Mouse (Mus musculus) embryonic stem cell, embryonic (primary cell): ENCODE measurements around the gene Zdbf2.

Experiments used
- CTCF ChIA-PET, 4 experiments: fragments of 300-600 bp in 2 of 4; fragments of 350-600 bp in 2 of 4; sonication (Branson Sonifier 250); formaldehyde crosslinking; loops; one replicate each; lab custom pipeline; 2022; ENCODE audit warnings: inconsistent platforms in 2 of 4; lab: Charles Lee
- POLR2A ChIA-PET, 4 experiments: fragments of 300-600 bp in 2 of 4; fragments of 350-600 bp in 2 of 4; sonication (Branson Sonifier 250); formaldehyde crosslinking; loops; one replicate each; lab custom pipeline; 2022; ENCODE audit warnings: antibody characterized with exemption in 4 of 4, inconsistent platforms in 1 of 4; lab: Charles Lee

Gene Zdbf2

DNA sequence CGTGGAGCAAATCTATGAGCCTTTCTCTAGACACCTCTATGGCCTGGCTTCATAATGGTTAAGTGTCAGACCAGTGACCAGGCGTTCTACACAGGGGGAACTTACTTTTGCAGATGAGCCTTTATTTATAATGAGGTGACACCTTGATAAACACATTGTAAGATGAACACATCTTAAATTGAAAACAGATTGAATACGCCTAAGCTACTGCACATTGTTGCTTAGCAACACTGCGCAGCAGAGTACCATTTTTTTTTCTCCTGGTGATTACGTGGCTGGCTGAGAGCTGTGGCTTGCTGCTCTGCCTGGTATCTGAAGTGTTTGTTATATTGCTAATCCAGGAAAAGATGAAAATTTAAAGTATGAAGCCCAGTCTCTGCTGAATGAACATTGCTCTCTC, 17.0 kb upstream of the Zdbf2 start:
- ChIA-PET CTCF (interaction anchor here in 2 of 4 experiments (0.7 to 1.0 kb wide), 2 partner anchors 15 to 53 kb away, joined by 3 to 4 read pairs; no protein-coding TSS in a partner anchor), POLR2A (interaction anchor here (0.6 to 5.6 kb wide), 13 partner anchors 8 to 105 kb away, joined by 3 to 18 read pairs (median 5); partner anchors contain the start of gene Zdbf2 (in 1 of the 4))

DNA sequence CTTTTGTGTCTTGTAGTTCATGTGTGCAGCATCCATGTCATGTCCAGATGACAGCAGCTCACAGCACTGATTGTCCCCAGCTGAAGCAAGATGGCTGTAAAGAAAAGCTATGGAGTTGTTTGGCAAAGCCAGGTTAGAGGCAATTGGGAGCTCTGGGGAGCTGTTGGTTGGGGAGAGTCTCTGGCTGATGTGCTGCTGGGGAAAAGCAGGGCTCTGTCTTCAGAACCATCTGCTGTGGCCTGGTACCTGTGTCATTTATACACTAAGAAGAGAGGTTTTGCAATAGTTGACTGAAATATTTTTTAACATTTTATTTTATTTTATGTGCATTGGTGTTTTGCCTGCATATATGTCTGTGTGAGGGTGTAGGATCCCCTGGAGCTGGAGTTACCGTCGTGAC, 14.6 kb upstream of the Zdbf2 start:
- ChIA-PET CTCF (no interaction called here), POLR2A (interaction anchor here in 1 of 4 experiments (0.9 to 2.1 kb wide), 6 partner anchors 9 to 39 kb away, joined by 3 to 9 read pairs (median 3); no protein-coding TSS in a partner anchor)

DNA sequence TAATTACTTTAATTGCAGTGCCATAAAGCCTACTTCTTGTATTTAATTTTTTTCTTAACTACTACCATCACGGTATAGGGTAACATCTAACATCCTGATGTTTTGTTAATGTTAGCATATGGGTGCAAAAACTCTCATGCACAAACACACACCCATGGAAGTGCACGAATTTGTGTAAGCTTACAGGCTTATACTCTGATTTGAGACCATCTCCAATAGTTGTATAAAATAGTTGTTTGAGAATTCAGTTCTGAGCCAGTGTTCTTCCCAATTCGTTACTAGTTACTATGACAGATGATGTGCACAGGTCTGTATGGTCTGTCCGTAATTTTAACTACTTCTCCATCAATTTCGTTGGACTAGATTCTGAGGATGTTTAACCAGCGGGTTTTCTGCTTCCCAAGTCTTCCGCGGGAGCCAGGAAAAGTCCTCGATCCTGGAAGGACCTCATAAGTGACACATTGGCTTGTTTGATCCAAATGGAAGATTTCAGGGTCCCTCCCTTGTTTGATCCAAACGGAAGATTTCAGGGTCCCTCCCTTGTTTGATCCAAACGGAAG, 13.7 kb upstream of the Zdbf2 start:
- ChIA-PET CTCF (no interaction called here), POLR2A (interaction anchor here in 1 of 4 experiments (1.5 to 6.8 kb wide), 5 partner anchors 7 to 40 kb away, joined by 3 to 47 read pairs (median 9); partner anchors contain the start of gene Zdbf2)

DNA sequence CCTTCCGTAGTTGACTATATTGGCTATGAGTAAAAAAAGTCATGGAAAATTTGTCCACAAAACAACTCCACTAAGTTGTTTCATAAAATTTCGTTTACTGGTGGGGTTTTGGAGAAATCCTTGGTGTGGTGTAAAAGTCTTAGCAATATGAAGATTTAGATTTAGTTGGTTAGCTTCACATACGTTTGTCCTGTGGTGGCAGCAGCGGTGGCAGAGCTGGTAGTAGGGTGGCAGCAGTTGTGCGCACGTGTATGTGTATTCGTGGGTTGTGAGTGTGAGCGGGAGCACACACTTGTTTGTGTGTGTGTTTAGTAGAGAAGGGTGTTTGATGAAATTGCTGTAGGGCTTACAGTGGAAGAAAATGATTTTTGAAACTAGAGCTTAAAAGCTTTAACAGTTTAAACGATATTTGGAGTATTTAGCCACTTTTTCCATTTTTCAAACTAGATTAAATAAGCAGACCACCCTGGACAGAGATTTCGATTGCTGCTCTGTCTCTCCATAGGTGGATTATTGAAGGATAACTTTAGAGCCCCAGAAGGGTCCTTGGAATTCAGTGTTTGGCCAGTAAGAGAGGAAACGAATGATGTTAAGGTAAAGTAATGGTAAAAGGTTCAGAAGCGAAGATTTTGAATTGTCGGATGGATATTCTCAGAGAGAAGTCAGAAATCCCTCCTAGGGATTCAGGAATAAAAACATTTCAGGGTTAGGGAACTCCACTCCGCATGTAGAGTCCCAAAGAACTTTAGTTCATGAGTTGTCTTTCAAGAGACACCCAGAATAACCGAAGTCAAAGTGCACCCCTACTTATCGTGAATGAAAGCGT, 12.9 kb upstream of the Zdbf2 start:
- CTCF ChIA-PET = interaction anchor here in 1 of 4 experiments (1.2 kb wide), 1 partner anchor 8 kb away, joined by 4 read pairs; no protein-coding TSS in a partner anchor
- POLR2A ChIA-PET = interaction anchor here in 1 of 4 experiments (1.1 to 6.8 kb wide), 8 partner anchors 8 to 80 kb away, joined by 3 to 47 read pairs (median 6); partner anchors contain the start of gene Zdbf2

DNA sequence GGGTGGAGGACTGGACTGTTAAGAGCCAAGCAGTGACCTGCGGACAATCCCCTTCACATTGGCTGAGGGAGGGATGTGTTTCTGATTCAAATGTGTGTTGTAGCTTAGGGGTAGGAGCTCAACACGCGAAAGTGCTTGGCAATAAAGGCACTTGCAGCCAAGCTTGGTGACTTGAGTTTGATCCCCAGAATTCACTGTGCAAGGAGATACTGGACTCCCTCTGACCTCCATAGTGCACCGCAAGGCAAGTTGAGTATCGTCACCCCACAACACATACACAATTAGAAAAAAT, 12.4 kb upstream of the Zdbf2 start:
- ChIA-PET POLR2A (interaction anchor here in 2 of 4 experiments (1.0 to 6.8 kb wide), 8 partner anchors 8 to 80 kb away, joined by 3 to 47 read pairs (median 6); partner anchors contain the start of gene Zdbf2 (in 1 of the 2)), CTCF (interaction anchor here in 1 of 4 experiments (1.2 kb wide), 1 partner anchor 8 kb away, joined by 4 read pairs; no protein-coding TSS in a partner anchor)

DNA sequence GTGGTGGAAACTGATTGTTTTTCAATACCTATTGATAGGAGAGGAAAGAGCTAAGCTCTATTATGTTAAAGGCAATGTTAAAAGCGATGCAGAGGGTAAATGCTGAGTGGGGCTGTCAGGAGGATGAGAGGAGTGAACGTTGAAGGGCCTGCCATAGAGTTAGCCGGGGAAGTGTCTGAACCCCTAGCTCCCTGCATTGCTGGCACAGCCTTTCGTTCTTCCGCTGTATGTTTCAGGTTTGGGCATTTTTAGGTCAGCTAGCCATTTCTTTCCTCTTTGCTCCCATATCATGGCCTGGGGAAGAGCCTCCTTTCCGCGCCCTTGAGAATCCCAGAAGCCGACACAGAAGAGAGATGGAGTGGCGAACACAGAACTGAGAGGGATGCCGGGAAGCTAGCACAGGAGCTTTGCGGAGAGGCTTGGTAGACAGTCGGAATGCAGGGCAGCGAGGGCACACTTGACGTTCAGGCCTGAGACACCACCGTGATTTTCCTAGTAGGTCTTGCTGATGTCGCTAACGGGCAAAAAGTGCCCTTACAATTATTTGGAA, 11.9 kb upstream of the Zdbf2 start:
- ChIA-PET POLR2A (interaction anchor here in 2 of 4 experiments (1.0 to 6.8 kb wide), 8 partner anchors 9 to 81 kb away, joined by 3 to 47 read pairs (median 6); partner anchors contain the start of gene Zdbf2 (in 1 of the 2)), CTCF (interaction anchor here in 1 of 4 experiments (1.2 kb wide), 1 partner anchor 9 kb away, joined by 4 read pairs; no protein-coding TSS in a partner anchor)

DNA sequence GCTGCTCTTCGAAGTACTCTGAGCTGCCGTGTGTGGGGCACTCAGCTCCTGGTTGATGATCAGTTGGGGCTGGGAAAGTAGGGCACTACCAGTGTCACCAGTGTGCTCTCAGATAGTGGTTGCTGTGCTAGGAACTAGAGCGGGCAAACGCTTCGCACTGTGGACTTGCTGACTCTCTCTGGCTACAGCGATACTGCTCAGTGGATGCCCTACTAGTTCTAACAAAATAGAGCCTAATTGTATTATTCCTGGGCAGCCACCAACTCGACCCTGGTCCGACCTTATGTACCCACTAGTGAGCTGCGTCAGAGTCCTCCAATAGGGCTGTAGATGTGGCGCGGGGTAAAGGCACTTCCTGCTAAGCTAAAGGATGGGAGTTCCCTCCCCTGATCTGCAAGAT, 9.4 kb upstream of the Zdbf2 start:
- ChIA-PET CTCF (interaction anchor here in 2 of 4 experiments (0.5 to 0.9 kb wide), 3 partner anchors 11 to 105 kb away, joined by 3 read pairs; no protein-coding TSS in a partner anchor), POLR2A (interaction anchor here in 2 of 4 experiments (0.6 to 6.8 kb wide), 7 partner anchors 8 to 150 kb away, joined by 3 to 47 read pairs (median 4); partner anchors contain the start of gene Zdbf2 (in 1 of the 2))

DNA sequence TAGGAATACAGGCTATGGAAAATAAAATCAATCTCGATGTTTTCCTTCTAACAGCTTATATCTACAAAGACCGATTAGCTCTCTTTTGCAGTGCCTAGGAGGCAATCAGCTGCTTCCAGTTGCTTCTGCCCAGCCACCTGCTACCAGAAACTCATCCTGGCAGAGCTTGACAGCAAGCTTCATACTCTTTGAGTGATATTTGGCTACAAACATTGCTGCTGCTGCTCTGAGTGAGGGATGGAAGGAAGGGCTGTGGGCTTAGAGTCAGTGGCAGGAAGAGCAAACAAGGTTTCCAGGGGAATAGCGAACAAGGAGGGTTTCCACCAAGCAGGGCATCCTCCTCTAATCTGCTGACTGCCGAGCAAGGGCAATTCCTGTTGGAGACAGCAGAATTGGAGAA, 7.6 kb upstream of the Zdbf2 start:
- ChIA-PET CTCF (interaction anchor here in 1 of 4 experiments (0.8 kb wide), 1 partner anchor 85 kb away, joined by 3 read pairs; no protein-coding TSS in a partner anchor), POLR2A (interaction anchor here in 2 of 4 experiments (1.4 to 6.8 kb wide), 5 partner anchors 8 to 83 kb away, joined by 4 to 47 read pairs (median 5); partner anchors contain the start of gene Zdbf2 (in 1 of the 2))

DNA sequence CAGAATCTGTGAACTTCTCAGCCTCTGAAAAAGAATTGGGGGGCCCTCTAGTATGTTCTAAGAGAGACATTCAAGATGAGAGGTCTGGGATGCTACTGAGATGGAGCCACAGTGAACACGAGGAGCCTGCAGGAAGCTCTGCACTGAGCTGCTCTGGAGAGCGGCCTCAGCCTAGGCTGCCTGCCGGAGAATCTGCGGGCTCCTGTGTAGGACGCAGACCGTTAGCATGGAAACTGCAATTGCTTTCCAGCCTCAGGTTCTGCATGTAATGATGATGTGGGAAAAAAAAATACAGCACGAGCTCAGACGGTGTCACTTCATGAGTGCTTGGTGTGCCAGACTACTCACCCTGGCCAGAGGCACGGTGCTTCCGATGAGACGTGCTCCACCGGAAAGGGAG, 6.9 kb upstream of the Zdbf2 start:
- CTCF ChIA-PET = interaction anchor here in 1 of 4 experiments (0.8 kb wide), 1 partner anchor 85 kb away, joined by 3 read pairs; no protein-coding TSS in a partner anchor
- POLR2A ChIA-PET = interaction anchor here in 2 of 4 experiments (1.1 to 2.7 kb wide), 5 partner anchors 9 to 43 kb away, joined by 3 to 21 read pairs (median 5); no protein-coding TSS in a partner anchor

DNA sequence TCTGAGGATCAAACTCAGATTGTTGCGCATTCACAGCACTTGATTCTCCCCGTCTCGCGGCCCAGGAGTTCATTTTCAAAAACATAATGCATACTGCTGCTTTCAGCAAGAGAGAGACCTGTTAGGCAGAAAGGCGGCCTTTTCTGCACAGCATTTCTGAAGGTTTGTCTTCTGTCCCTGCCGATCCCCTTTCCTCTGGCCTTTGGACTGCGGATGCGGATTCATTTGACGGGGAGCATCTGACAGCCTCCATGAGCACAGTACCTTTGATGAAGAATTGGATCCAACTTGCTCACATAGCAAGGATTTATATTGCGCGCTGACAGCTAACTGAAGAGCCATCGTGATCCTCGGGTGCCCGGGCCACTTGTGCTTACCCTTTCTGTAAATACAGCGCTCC, 6.3 kb upstream of the Zdbf2 start:
- CTCF ChIA-PET = no interaction called here
- POLR2A ChIA-PET = interaction anchor here in 2 of 4 experiments (1.1 to 2.7 kb wide), 4 partner anchors 10 to 44 kb away, joined by 3 to 21 read pairs (median 5); no protein-coding TSS in a partner anchor

DNA sequence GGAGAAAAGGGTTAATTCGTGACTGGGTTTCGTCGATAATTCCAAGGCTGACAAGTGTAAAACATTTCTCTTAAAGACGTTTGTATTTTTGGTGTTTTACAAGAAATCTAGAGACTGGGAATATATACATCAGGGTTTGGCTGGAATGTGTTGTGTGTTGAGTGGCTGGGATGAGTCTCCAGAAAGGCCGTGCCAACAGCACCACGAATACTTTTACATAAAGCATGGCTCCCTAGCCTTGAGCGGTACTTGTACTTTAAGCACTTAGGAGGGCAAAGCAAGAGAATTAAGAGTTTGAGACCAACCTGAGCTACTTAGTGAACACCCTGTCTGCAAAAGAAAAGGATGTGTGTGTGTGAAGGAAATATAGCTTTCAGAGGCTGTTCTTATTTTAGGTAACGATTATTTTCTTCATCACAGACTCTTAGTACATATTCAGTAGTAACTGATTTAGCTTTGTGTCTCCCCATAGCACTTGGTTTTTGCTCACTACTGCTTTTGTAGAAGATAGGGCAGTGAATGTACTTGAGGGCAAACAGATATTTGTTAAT, 865 bp upstream of the Zdbf2 start:
- CTCF ChIA-PET = interaction anchor here (0.6 to 1.0 kb wide), 6 partner anchors 27 to 90 kb away, joined by 3 to 6 read pairs (median 4); no protein-coding TSS in a partner anchor
- POLR2A ChIA-PET = interaction anchor here (0.6 to 4.1 kb wide), 11 partner anchors 10 to 168 kb away, joined by 3 to 54 read pairs (median 4); partner anchors contain the start of gene Gpr1 (in 1 of the 4)

DNA sequence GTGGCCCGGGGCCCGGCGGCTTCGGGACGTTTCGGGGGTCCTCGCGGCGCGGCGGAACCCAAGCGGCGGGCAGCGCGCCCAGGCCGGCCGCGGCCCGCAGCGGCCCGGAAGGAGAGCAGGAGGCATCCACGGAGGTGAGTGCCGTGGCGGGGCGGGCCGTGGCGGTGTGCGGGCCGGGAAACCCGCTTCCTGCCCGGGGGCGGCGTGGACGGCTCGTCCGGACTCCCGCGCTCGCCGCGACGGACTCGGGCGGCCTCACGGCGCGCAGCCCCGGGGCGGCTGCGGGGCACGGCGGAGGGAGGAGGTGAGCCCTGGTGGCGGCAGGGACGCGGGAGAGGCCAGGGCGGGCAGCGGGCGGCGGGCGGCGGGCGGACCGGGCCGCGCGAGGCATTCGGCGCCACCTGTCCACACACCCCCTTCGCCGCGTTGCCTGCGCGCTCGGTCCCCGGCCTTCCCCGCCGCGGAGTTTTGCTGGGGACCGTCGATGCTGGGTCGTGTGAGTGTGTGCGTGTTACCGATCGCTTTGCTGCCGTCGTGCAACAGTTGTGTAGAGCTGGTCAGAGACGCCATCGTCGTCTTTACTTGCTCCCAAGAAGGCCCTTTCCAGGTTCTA, 380 bp downstream of the Zdbf2 start:
- CTCF ChIA-PET = no interaction called here

DNA sequence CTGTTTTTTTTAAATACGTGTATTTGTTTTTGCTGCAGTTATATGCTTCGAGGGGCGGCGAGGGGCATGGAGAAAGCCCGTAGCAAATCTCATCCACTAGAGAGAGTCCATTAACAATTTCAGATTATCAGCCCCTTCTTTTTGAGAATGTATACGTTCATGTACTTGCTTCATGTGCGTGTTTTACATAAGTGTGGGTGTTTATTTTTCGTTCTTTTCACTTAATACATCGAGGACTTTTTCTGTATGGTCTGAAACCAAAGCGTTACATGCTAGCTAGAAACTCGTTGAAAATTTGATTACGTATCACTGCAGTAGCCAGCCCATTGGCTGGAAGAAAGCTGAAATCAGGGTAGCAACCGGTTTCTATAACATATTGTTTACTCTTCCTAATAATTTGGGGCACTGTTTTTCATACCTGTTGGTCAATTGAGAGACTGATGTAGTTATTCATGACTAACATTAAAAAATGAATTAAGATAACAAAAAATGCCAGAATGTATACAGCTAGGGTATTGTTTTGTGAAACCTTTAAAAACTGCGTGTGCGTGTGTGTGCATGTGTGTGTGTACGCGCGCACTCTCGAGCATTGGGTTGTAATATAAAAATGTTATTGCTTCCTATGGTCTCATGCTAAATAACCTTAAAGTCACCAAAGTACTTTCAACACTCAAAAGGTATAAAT, 1.1 kb downstream of the Zdbf2 start:
- CTCF ChIA-PET = interaction anchor here in 1 of 4 experiments (0.6 kb wide), 1 partner anchor 159 kb away, joined by 3 read pairs; no protein-coding TSS in a partner anchor
- POLR2A ChIA-PET = interaction anchor here in 2 of 4 experiments (0.5 to 4.1 kb wide), 11 partner anchors 12 to 550 kb away, joined by 3 to 54 read pairs (median 3); no protein-coding TSS in a partner anchor

More for the DNA sequence above, 380 bp downstream of the Zdbf2 start:
- POLR2A ChIA-PET = interaction anchor here in 3 of 4 experiments (0.6 to 4.1 kb wide), 12 partner anchors 11 to 184 kb away, joined by 3 to 54 read pairs (median 3); no protein-coding TSS in a partner anchor

DNA sequence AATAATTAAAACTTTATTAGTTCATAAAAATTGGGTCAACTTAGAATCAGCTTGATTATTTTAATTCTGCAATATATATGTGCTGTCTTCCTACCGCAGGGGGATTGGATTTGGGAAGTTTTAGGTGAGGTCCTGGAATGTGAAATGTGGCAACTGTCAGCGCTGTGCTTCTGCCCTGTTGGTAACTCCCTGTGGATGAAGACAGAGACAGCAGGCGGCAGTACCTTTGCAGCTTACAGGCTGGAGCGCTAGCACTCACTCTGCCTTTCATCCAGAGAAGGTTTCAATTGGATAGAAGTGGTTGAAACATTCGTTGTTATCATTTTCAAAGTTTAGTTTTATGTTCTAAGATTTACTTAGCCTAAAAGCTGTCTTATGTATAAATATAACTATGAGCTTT, 5.0 kb downstream of the Zdbf2 start:
- ChIA-PET POLR2A (interaction anchor here in 1 of 4 experiments (0.7 to 2.8 kb wide), 7 partner anchors 10 to 74 kb away, joined by 3 to 9 read pairs (median 3); no protein-coding TSS in a partner anchor), CTCF (no interaction called here)

DNA sequence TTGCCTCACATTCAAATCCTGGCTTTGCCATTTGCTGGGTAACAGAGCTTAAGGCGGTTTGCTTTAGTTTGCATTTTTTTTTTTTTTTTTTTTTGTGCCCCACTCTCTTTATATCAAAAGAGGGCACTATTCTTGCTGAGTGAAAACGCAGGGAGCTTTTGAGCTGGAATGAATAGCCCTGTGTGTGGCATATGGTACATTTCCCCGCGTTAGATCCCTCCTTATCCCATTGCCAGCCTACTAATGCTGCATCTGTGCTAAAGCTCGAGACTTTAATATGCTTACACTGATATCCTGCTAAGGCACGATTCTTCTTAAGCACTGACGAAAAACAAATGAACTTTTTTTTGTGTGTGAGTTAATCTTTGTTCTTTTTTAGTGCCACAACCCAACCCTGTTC, 20.9 kb downstream of the Zdbf2 start:
- CTCF ChIA-PET = interaction anchor here in 3 of 4 experiments (0.6 to 0.8 kb wide), 8 partner anchors 19 to 932 kb away, joined by 3 to 17 read pairs (median 6); no protein-coding TSS in a partner anchor
- POLR2A ChIA-PET = interaction anchor here in 3 of 4 experiments (0.6 to 1.6 kb wide), 10 partner anchors 8 to 828 kb away, joined by 3 to 8 read pairs (median 4); partner anchors contain the start of gene Klf7 (in 1 of the 3)

DNA sequence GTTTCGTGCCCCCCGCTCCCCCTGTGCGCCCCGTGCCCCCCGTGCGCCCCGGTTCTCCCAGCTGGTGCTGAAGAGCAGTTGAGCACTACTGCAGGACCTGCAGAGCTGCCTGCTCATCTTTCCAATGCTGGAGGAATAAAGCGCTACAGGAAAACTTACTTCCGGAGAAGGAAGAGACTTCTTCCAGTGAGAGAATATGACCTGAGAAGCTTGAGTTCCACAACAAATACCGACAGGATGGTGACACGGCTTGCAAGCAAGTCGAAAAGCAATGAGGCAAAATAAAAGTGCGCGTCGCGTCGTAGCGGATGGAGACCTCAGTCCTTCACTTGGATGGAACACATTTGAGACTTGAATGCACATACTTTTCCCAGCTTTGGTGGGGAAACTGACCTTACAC, 36.6 kb downstream of the Zdbf2 start:
- ChIA-PET CTCF (interaction anchor here in 2 of 4 experiments (0.5 to 0.7 kb wide), 2 partner anchors 219 to 1544 kb away, joined by 3 to 5 read pairs; no protein-coding TSS in a partner anchor), POLR2A (interaction anchor here in 3 of 4 experiments (0.6 to 1.9 kb wide), 7 partner anchors 8 to 812 kb away, joined by 3 to 10 read pairs (median 3); partner anchors contain the start of genes Klf7 (in 1 of the 3) and Zdbf2 (in 1 of the 3))
